Mouse (Mus musculus) splenic B cell, adult 2 months (primary cell): Measurements from ENCODE around the gene Ly6g5b.

ENCODE experiments used
- DNase-seq: peaks from one replicate; pipeline ENCODE4 v3.0.0-alpha.2; 2011; ENCODE audit warnings: low read depth, low spot score
- H3K27me3 ChIP-seq: 2 replicates; pipeline ENCODE4 v1.6.1; 2012; ENCODE audit warnings: mild to moderate bottlenecking, low read length, moderate library complexity, mixed read lengths; ENCODE audit not compliant: control insufficient read depth, poor library complexity, insufficient read depth, severe bottlenecking
- H3K36me3 ChIP-seq: 2 replicates; pipeline ENCODE4 v1.6.1; 2012; ENCODE audit warnings: mild to moderate bottlenecking, low read length, moderate library complexity, mixed read lengths; ENCODE audit not compliant: control insufficient read depth, poor library complexity, insufficient read depth, severe bottlenecking

The Ly6g5b gene

GRCm38 (mm10) chr17:35153077-35153476 is 37.8 kb upstream of the Ly6g5b start:
- H3K27me3 ChIP-seq = no peaks in the 10 kb centered on the region
- H3K36me3 ChIP-seq = peaks cover 44% of the 10 kb centered on the region
- no peak for DNase-seq

- Histone ChIP-seq H3K36me3 (peaks cover 38% of the 10 kb centered on the region), H3K27me3 (no peaks in the 10 kb centered on the region)
- no peak for DNase-seq
Observed at GRCm38 (mm10) chr17:35152121-35152520, 36.9 kb upstream of the Ly6g5b start.

GRCm38 (mm10) chr17:35147922-35148639 is 32.9 kb upstream of the Ly6g5b start:
- Histone ChIP-seq H3K27me3 (no peaks in the 10 kb centered on the region), H3K36me3 (peaks cover 38% of the 10 kb centered on the region)
- DNase-seq = no peak

GRCm38 (mm10) chr17:35147348-35147747 is 32.1 kb upstream of the Ly6g5b start:
- Histone ChIP-seq H3K27me3 (no peaks in the 10 kb centered on the region), H3K36me3 (peaks cover 41% of the 10 kb centered on the region)
- no peak for DNase-seq

- Histone ChIP-seq H3K36me3 (peaks cover 49% of the 10 kb centered on the region), H3K27me3 (no peaks in the 10 kb centered on the region)
- no peak for DNase-seq
Observed at GRCm38 (mm10) chr17:35146139-35146538, 30.9 kb upstream of the Ly6g5b start.

- Histone ChIP-seq H3K27me3 (no peaks in the 10 kb centered on the region), H3K36me3 (peaks cover 47% of the 10 kb centered on the region)
- DNase-seq = no peak
Observed at GRCm38 (mm10) chr17:35141971-35142370, 26.7 kb upstream of the Ly6g5b start.

- peaks cover 43% of the 10 kb centered on the region for H3K36me3 ChIP-seq
- no peak for DNase-seq
- H3K27me3 ChIP-seq = no peaks in the 10 kb centered on the region
Observed at GRCm38 (mm10) chr17:35140490-35140996, 25.3 kb upstream of the Ly6g5b start.

GRCm38 (mm10) chr17:35139269-35139668 is 24.0 kb upstream of the Ly6g5b start:
- H3K36me3 ChIP-seq = peaks cover 37% of the 10 kb centered on the region
- H3K27me3 ChIP-seq = no peaks in the 10 kb centered on the region
- DNase-seq = no peak

- Histone ChIP-seq H3K36me3 (peaks cover 10% of the 10 kb centered on the region), H3K27me3 (no peaks in the 10 kb centered on the region)
- DNase-seq = no peak
Observed at GRCm38 (mm10) chr17:35135591-35136320, 20.5 kb upstream of the Ly6g5b start.

GRCm38 (mm10) chr17:35134801-35135590 is 19.8 kb upstream of the Ly6g5b start, which contains the start of gene Bag6:
TSS of gene Bag6 (plus strand) at chr17:35135178.
- Histone ChIP-seq H3K36me3 (peaks cover 5% of the 10 kb centered on the region), H3K27me3 (no peaks in the 10 kb centered on the region)
- DNase-seq = peak; percentile 97

- Histone ChIP-seq H3K27me3 (no peaks in the 10 kb centered on the region), H3K36me3 (peaks cover 2% of the 10 kb centered on the region; the same call in 1 of the 2 replicates)
- DNase-seq = no peak
Observed at GRCm38 (mm10) chr17:35133517-35133916, 18.3 kb upstream of the Ly6g5b start.

GRCm38 (mm10) chr17:35132174-35132560 is 16.9 kb upstream of the Ly6g5b start:
- Histone ChIP-seq H3K36me3 (no peaks in the 10 kb centered on the region), H3K27me3 (no peaks in the 10 kb centered on the region)
- DNase-seq = no peak

- Histone ChIP-seq H3K27me3 (no peaks in the 10 kb centered on the region), H3K36me3 (no peaks in the 10 kb centered on the region)
- no peak for DNase-seq
Observed at GRCm38 (mm10) chr17:35131500-35132173, 16.4 kb upstream of the Ly6g5b start, which contains the start of gene Apom. TSS of gene Apom (minus strand) at chr17:35132050.

GRCm38 (mm10) chr17:35131038-35131437 is 15.8 kb upstream of the Ly6g5b start:
- Histone ChIP-seq H3K27me3 (no peaks in the 10 kb centered on the region), H3K36me3 (no peaks in the 10 kb centered on the region)
- DNase-seq = no peak
